ENCODE assay signal across 8 mouse cellular contexts in the genomic region with DNA sequence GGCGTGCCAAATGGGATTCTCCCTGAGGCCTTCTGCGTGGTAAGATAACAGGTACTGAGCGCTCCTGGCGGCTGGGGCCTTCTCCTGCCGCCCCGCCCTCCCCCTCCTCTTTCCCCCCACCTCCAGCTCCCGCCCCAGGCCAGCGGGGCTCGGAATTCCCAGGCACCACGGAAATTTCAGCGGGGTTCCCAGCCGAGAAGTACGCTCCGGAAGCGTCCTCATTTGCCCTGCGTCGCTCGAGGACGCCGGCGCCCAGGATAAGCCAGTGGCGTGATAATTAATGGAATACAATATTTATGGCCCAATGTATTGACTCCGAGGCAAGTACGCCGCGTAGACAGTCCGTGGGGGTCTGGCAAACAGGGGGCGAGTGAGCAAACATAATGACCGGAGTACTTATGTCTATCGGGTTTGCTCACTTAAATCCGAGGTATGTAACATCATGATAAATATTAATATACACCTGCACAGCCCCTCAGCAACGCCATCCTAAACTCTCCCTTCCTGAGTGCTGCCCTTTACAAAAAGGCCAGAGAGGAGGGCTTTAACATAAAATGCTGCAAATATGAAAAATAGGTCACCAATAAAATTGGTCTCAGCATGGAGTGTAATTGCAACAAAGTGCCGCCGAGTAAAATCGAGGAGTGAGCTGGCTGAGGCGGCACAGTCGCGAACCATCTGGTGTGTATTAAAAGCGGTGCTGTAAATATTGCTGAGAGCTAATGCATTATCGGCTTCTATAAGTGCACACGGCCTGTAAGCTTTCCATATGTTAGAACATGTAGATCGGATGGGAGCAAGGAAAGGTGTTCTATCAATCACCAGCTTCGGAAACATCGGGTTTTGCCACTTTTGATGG. TPM values are rescaled to one million over a fixed set of nuclear protein-coding genes. Genes with fewer than 3 reads are reported as not detected.
A peak's percentile ranks its signal among the peaks of the same experiment; 100 is the strongest.
DNase-seq lines count a peak whose midpoint lies in the region; ATAC-seq and TF ChIP-seq lines count a peak whose summit lies in the region.

No protein-coding gene starts in this region.

- H3K9me3 ChIP-seq in heart, postnatal 0 days (replicated peaks; ENCODE audit: control insufficient read depth, low read length) = no peaks in the 10 kb centered on the region
- no peaks in the 10 kb centered on the region for H3K9me3 ChIP-seq in limb, embryonic 15.5 days

- H3K4me3 ChIP-seq in heart, postnatal 0 days (ENCODE audit: low read depth, low read length) = peak overlapping the region; percentile 25
- H3K4me3 ChIP-seq in embryonic fibroblast, embryonic 13.5 days (ENCODE audit: insufficient read depth, low read length) = peak overlapping the region; percentile 5
- H3K4me3 ChIP-seq in limb, embryonic 15.5 days = peak overlapping the region; percentile 10; the same call in 1 of the 2 replicates
- H3K4me3 ChIP-seq in thymus, adult 2 months (ENCODE audit: control insufficient read depth, insufficient read depth, low read length) = no peak overlapping the region

- no peaks in the 10 kb centered on the region for H3K36me3 ChIP-seq in heart, postnatal 0 days (replicated peaks; ENCODE audit: control insufficient read depth, insufficient read depth, low read length)
- H3K36me3 ChIP-seq in limb, embryonic 15.5 days = no peaks in the 10 kb centered on the region
- no peaks in the 10 kb centered on the region for H3K36me3 ChIP-seq in thymus, adult 2 months (ENCODE audit: control insufficient read depth, insufficient read depth, low read length)

- 3% methylated on average over 44 of the region's 44 CpGs for WGBS in heart, postnatal 0 days
- WGBS in limb, embryonic 15.5 days = under 1% methylated on average over 44 of the region's 44 CpGs
- 6% methylated on average over 44 of the region's 44 CpGs for WGBS in thymus, adult 2 months

- no peak for ATAC-seq in heart, postnatal 0 days (ENCODE audit: insufficient read depth, low read depth)
- no peak for ATAC-seq in limb, embryonic 15.5 days (ENCODE audit: insufficient number of reproducible peaks, low FRiP score, low TSS enrichment, low read depth)

- no peak overlapping the region for H3K27ac ChIP-seq in heart, postnatal 0 days (ENCODE audit: low read depth)
- H3K27ac ChIP-seq in embryonic fibroblast, embryonic 13.5 days (ENCODE audit: insufficient read depth, low read length) = no peak overlapping the region
- no peak overlapping the region for H3K27ac ChIP-seq in limb, embryonic 15.5 days
- H3K27ac ChIP-seq in thymus, adult 2 months (ENCODE audit: control insufficient read depth, insufficient read depth, low read length) = no peak overlapping the region

- H3K4me1 ChIP-seq in heart, postnatal 0 days (ENCODE audit: control insufficient read depth, insufficient read depth) = no peaks in the 10 kb centered on the region
- H3K4me1 ChIP-seq in embryonic fibroblast, embryonic 13.5 days (ENCODE audit: control insufficient read depth, insufficient read depth, low read length) = no peaks in the 10 kb centered on the region
- peaks cover 21% of the 10 kb centered on the region for H3K4me1 ChIP-seq in limb, embryonic 15.5 days
- no peaks in the 10 kb centered on the region for H3K4me1 ChIP-seq in thymus, adult 2 months (replicated peaks; ENCODE audit: control insufficient read depth, insufficient read depth, low read length)

- H3K27me3 ChIP-seq in heart, postnatal 0 days (ENCODE audit: control insufficient read depth, insufficient read depth, low read length) = peaks cover 98% of the 10 kb centered on the region
- peaks cover 95% of the 10 kb centered on the region for H3K27me3 ChIP-seq in limb, embryonic 15.5 days
- H3K27me3 ChIP-seq in thymus, adult 2 months (ENCODE audit: control insufficient read depth, insufficient read depth, low read length) = peaks cover 11% of the 10 kb centered on the region

- TF ChIP-seq POLR2A in embryonic fibroblast, embryonic 13.5 days (IDR thresholded peaks at IDR 0.05; ENCODE audit: low read depth, low read length) = no peak
- no peak for TF ChIP-seq POLR2A in thymus, adult 2 months (IDR thresholded peaks at IDR 0.05; ENCODE audit: control insufficient read depth, extremely low read depth, insufficient read depth, low read length, poor library complexity)

- no peak overlapping the region for H3K9ac ChIP-seq in heart, postnatal 0 days (replicated peaks; ENCODE audit: low read depth, low read length)
- H3K9ac ChIP-seq in limb, embryonic 15.5 days = no peak overlapping the region

- no peak for TF ChIP-seq CTCF in heart, postnatal 0 days (IDR thresholded peaks at IDR 0.05; ENCODE audit: low read depth)
- TF ChIP-seq CTCF in embryonic fibroblast, embryonic 13.5 days (IDR thresholded peaks at IDR 0.05; ENCODE audit: borderline replicate concordance, insufficient read depth, low read length) = no peak
- TF ChIP-seq CTCF in thymus, adult 2 months (IDR thresholded peaks at IDR 0.05; ENCODE audit: borderline replicate concordance, control insufficient read depth, extremely low read depth, insufficient read depth, low read length, poor library complexity) = no peak

- DNase-seq in heart, postnatal 0 days (ENCODE audit: low spot score) = no peak
- no peak for DNase-seq in heart, adult 9 months (ENCODE audit: low spot score in 2 of 2)
- DNase-seq in cerebellum, adult 11 months = peak; percentile 52
- DNase-seq in thymus, adult 2 months = no peak
- no peak for DNase-seq in yolk sac, embryonic 10.5 days (ENCODE audit: low spot score)
- no peak for DNase-seq in kidney, postnatal 14 days

- H3K4me2 ChIP-seq in heart, postnatal 0 days (ENCODE audit: low read depth, low read length) = peak overlapping the region; percentile 45
- peak overlapping the region; percentile 19 for H3K4me2 ChIP-seq in limb, embryonic 15.5 days

- no peak for TF ChIP-seq EP300 in heart, postnatal 0 days (IDR thresholded peaks at IDR 0.05; ENCODE audit: low read depth)

RNA-seq across cellular contexts. Expression of gene Nr2f1, which starts 18.3 kb away (rescaled TPM):
- total RNA-seq in heart, postnatal 0 days (2014; rRNA removed; ENCODE audit: low replicate concordance) = 11.4 and 11.6 TPM in 2 replicates
- 2.0 and 2.3 TPM in 2 replicates for polyA plus RNA-seq in heart, postnatal 0 days (2015; fragmentation: Nextera tagmentation; extraction: Ambion mirVana)
- polyA plus RNA-seq in embryonic fibroblast, embryonic 13.5 days (2011; ENCODE audit: insufficient read length, low read depth, missing spikeins) = 13.2 and 17.4 TPM in 2 replicates
- 1.3 and 1.9 TPM in 2 replicates for polyA plus RNA-seq in limb, embryonic 15.5 days (2015; fragmentation: Nextera tagmentation; extraction: Ambion mirVana)
- polyA plus RNA-seq in thymus, adult 2 months (2012; rRNA removed) = 9.2 and 11.6 TPM in 2 replicates
